In the genomic region with DNA sequence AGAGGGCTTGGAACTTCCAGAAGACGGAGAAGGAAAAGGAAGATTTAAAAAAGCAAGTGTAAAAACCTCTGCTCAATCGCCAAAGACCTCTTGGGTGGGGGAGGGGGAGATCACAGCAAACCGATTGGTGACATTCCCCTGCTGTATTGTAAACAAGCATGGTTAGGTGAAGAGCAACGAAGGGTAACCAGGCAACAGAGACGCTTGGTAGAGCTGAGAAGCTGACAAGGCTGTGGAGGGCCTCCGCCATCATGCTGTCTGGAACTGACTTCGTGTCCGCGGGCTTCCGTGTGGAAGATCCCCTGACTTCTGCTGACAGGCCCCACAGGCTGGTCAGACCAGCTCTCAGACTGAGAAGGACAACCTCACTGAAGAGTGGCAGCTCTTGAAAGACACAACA, we compare ENCODE assay signal across 9 mouse cellular contexts. TPM values are rescaled to one million over a fixed set of nuclear protein-coding genes. Genes with fewer than 3 reads are reported as not detected.
DNase-seq lines count a peak whose midpoint lies in the region; ATAC-seq and TF ChIP-seq lines count a peak whose summit lies in the region.
"Had no signal": no experiment of that assay in that cellular context is flagged by ENCODE, and none has a peak within 500 bp of the region (broad histone marks: within the 10 kb centered on the region; RNA-seq: fewer than 3 reads in every experiment).

No protein-coding gene starts in this region.

- TF ChIP-seq CTCF in midbrain, postnatal 0 days (IDR thresholded peaks at IDR 0.05): no peak

- H3K4me3 ChIP-seq in embryonic facial prominence, embryonic 14.5 days (ENCODE audit: low read depth, low read length): no peak overlapping the region
- H3K4me3 ChIP-seq in midbrain, postnatal 0 days (ENCODE audit: low read depth, low read length): no peak overlapping the region; the same call in 1 of the 2 replicates

- H3K9me3 ChIP-seq in embryonic facial prominence, embryonic 14.5 days (ENCODE audit: control insufficient read depth, low read length): no peaks in the 10 kb centered on the region
- no peaks in the 10 kb centered on the region for H3K9me3 ChIP-seq in midbrain, postnatal 0 days (ENCODE audit: low read length)

- H3K4me1 ChIP-seq in embryonic facial prominence, embryonic 14.5 days (ENCODE audit: control insufficient read depth, insufficient read depth, low read length): peaks cover 5% of the 10 kb centered on the region; the same call in 1 of the 2 replicates
- no peaks in the 10 kb centered on the region for H3K4me1 ChIP-seq in midbrain, postnatal 0 days (ENCODE audit: insufficient read depth, low read length)

- H3K27ac ChIP-seq in embryonic facial prominence, embryonic 14.5 days (replicated peaks; ENCODE audit: low read depth, low read length): no peak overlapping the region
- no peak overlapping the region for H3K27ac ChIP-seq in midbrain, postnatal 0 days (ENCODE audit: low read depth, low read length)

- peak; percentile 5 for DNase-seq in left cerebral cortex, postnatal 4 days
- no peak for DNase-seq in left cerebral cortex, adult 8-10 months (ENCODE audit: low spot score in 2 of 2)
- peak; percentile 28 for DNase-seq in embryonic facial prominence, embryonic 14.5 days (ENCODE audit: low spot score)
- peak; percentile 41 for DNase-seq in kidney, postnatal 10 days
- DNase-seq in midbrain, postnatal 0 days (ENCODE audit: low spot score): peak; percentile 21
- DNase-seq in gastrocnemius, postnatal 25 days: no peak
- DNase-seq in urinary bladder, adult 18-20 months (ENCODE audit: low spot score in 2 of 2): no peak

- 0 out of 2 replicates have a peak, but pooled peaks have one; percentile 53 for ATAC-seq in embryonic facial prominence, embryonic 14.5 days (ENCODE audit: low read depth)
- ATAC-seq in midbrain, postnatal 0 days (ENCODE audit: low FRiP score): no peak
- ATAC-seq in granulocyte monocyte progenitor cell, adult 5-6 weeks (replicated peaks; ENCODE audit: poor library complexity, severe bottlenecking): no peak

- H3K36me3 ChIP-seq in embryonic facial prominence, embryonic 14.5 days (ENCODE audit: control insufficient read depth, insufficient read depth, low read length): no peaks in the 10 kb centered on the region
- H3K36me3 ChIP-seq in midbrain, postnatal 0 days (ENCODE audit: insufficient read depth, low read length): no peaks in the 10 kb centered on the region

- WGBS in embryonic facial prominence, embryonic 14.5 days: 11% methylated on average over 10 of the region's 10 CpGs
- WGBS in midbrain, postnatal 0 days: 7% methylated on average over 10 of the region's 10 CpGs

- peak overlapping the region; percentile 34 for H3K4me2 ChIP-seq in embryonic facial prominence, embryonic 14.5 days (ENCODE audit: low read depth, low read length)
- 0 out of 2 replicates have a peak overlapping the region, but pooled peaks have one; percentile 1 for H3K4me2 ChIP-seq in midbrain, postnatal 0 days (ENCODE audit: low read depth, low read length, poor library complexity, severe bottlenecking)

- H3K9ac ChIP-seq in embryonic facial prominence, embryonic 14.5 days (ENCODE audit: low read depth, low read length): no peak overlapping the region
- H3K9ac ChIP-seq in midbrain, postnatal 0 days (replicated peaks; ENCODE audit: low read length, poor library complexity, severe bottlenecking): no peak overlapping the region

- no peaks in the 10 kb centered on the region for H3K27me3 ChIP-seq in embryonic facial prominence, embryonic 14.5 days (replicated peaks; ENCODE audit: control insufficient read depth, insufficient read depth, low read length)
- no peaks in the 10 kb centered on the region for H3K27me3 ChIP-seq in midbrain, postnatal 0 days (ENCODE audit: insufficient read depth, low read length)

- intact Hi-C loops in left cerebral cortex, postnatal 4 days (cut with DNase I): no loop called here

RNA-seq across cellular contexts. Expression of a gene that starts 8.8 kb away (rescaled TPM):
- total RNA-seq in left cerebral cortex, postnatal 4 days (2021): not detected
- total RNA-seq in left cerebral cortex, adult 8-10 months (2022): not detected
- 2.7 and 7.1 TPM in 2 replicates for polyA plus RNA-seq in embryonic facial prominence, embryonic 14.5 days (2014; fragmentation: Nextera tagmentation; extraction: Ambion mirVana)
- total RNA-seq in midbrain, postnatal 0 days (2014; rRNA removed): 0.33 TPM in 1 of 2 replicates, not detected in the other
- 0.52 and 0.80 TPM in 2 replicates for polyA plus RNA-seq in midbrain, postnatal 0 days (2015; fragmentation: Nextera tagmentation; extraction: Ambion mirVana)
- total RNA-seq in gastrocnemius, postnatal 25 days (2021): not detected
- total RNA-seq in granulocyte monocyte progenitor cell, adult 5-6 weeks (2014; fragmentation: Nextera tagmentation): 5.2 TPM in 1 of 2 replicates, not detected in the other
- total RNA-seq in granulocyte monocyte progenitor cell, adult 5-6 weeks (2017): not detected in 2 replicates
- total RNA-seq: common myeloid progenitor, adult 5-6 weeks had no signal

RNA-seq across cellular contexts. Expression of a gene that starts 43.0 kb away (rescaled TPM):
- total RNA-seq in left cerebral cortex, postnatal 4 days (2021): 10 to 100 TPM; 40.7 to 42.0 TPM
- 10 to 100 TPM; 28.2 to 31.7 (median 29.5) TPM for total RNA-seq in left cerebral cortex, adult 8-10 months (2022)
- 61.3 and 63.3 TPM in 2 replicates for polyA plus RNA-seq in embryonic facial prominence, embryonic 14.5 days (2014; fragmentation: Nextera tagmentation; extraction: Ambion mirVana)
- 76.6 and 82.3 TPM in 2 replicates for total RNA-seq in midbrain, postnatal 0 days (2014; rRNA removed)
- 116 and 119 TPM in 2 replicates for polyA plus RNA-seq in midbrain, postnatal 0 days (2015; fragmentation: Nextera tagmentation; extraction: Ambion mirVana)
- 10 to 100 TPM in 1 of 2 experiments, 1 to 10 TPM in 1; 8.5 to 11.2 TPM for total RNA-seq in gastrocnemius, postnatal 25 days (2021)
- total RNA-seq in granulocyte monocyte progenitor cell, adult 5-6 weeks (2014; fragmentation: Nextera tagmentation): 107 and 145 TPM in 2 replicates
- total RNA-seq in granulocyte monocyte progenitor cell, adult 5-6 weeks (2017): 77.5 and 108 TPM in 2 replicates

Comparison
In these comparisons a context has a peak if more than half of its experiments do, and no peak if none do; other contexts are left out.
1. DNase-seq: peak in left cerebral cortex, postnatal 4 days (single experiment), embryonic facial prominence, embryonic 14.5 days (single experiment), kidney, postnatal 10 days (single experiment) and midbrain, postnatal 0 days (single experiment); none in left cerebral cortex, adult 8-10 months (0 of 2), gastrocnemius, postnatal 25 days (single experiment) and urinary bladder, adult 18-20 months (0 of 2).